Mouse (Mus musculus) limb, embryonic 15.5 days (tissue): ENCODE results near the gene Bnc2. TPM values are rescaled to one million over a fixed set of nuclear protein-coding genes. Genes with fewer than 3 reads are reported as not detected.

ENCODE experiments used
- ATAC-seq: fragments of 200-750 bp; cut with Nextera tagmentation; 2 replicates; pipeline ENCODE4 v1.8.0; 2017; ENCODE audit warnings: low read depth, moderate TSS enrichment; ENCODE audit not compliant: insufficient number of reproducible peaks, low FRiP score, low TSS enrichment
- H3K27ac ChIP-seq: fragments of 300-500 bp; sonication (generic); 2 replicates; pipeline ENCODE4 v1.5.1; 2015; ENCODE audit warnings: moderate library complexity, mild to moderate bottlenecking, inconsistent platforms
- H3K27me3 ChIP-seq: fragments of 300-500 bp; sonication (generic); 2 replicates; pipeline ENCODE4 v1.6.1; 2015; ENCODE audit warnings: inconsistent platforms
- H3K36me3 ChIP-seq: fragments of 300-500 bp; sonication (generic); 2 replicates; pipeline ENCODE4 v1.6.1; 2015; ENCODE audit warnings: inconsistent platforms
- H3K4me1 ChIP-seq: fragments of 300-500 bp; sonication (generic); 2 replicates; pipeline ENCODE4 v1.6.1; 2015; ENCODE audit warnings: inconsistent platforms
- H3K4me2 ChIP-seq: fragments of 300-500 bp; sonication (generic); 2 replicates; pipeline ENCODE4 v1.6.1; 2015; ENCODE audit warnings: mild to moderate bottlenecking, inconsistent platforms
- H3K4me3 ChIP-seq: fragments of 300-500 bp; sonication (generic); 2 replicates; pipeline ENCODE4 v1.5.1; 2015; ENCODE audit warnings: mild to moderate bottlenecking, inconsistent platforms
- H3K9ac ChIP-seq: fragments of 300-500 bp; sonication (generic); 2 replicates; pipeline ENCODE4 v1.6.1; 2015; ENCODE audit warnings: inconsistent platforms
- H3K9me3 ChIP-seq: fragments of 300-500 bp; sonication (generic); 2 replicates; pipeline ENCODE4 v1.6.1; 2016; ENCODE audit warnings: inconsistent platforms
- WGBS: fragments of 180-500 bp; shearing (Covaris S2); methylation state at CpG from one replicate; pipeline ENCODE4 v1.1.7; 2015; 5-methylcytosine and 5-hydroxymethylcytosine counted together
- polyA plus RNA-seq: library from polyadenylated mRNA; unstranded; fragments of >200 nt; fragmentation: Nextera tagmentation; extraction: Ambion mirVana; gene quantifications from 2 replicates; pipeline ENCODE4 v1.2.1, GENCODE M21; 2015

Gene Bnc2
- polyA plus RNA-seq, 1 experiment from 2014 or later, result 24.1 TPM

DNA sequence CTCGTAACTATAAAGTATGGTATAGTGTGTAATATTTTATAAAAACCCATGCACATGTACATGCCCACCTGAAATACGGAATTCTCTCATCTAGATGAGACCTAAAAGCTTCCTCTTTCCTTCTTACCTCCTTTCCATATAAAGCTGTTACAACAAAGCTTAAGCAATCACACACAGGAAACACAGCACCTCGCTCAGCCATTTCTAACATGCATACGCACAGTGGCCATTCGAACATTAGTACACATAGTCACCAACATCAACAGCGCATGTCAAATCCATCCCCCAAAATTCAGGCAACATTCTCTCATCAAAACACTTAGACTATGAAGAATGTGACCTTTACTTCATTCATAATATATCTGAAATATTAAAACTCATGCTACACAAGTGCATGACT lies 176.6 kb downstream of the Bnc2 start:
- WGBS, result 86% methylated on average over 6 of the region's 6 CpGs
- Histone ChIP-seq H3K9ac (no peak overlapping the region), H3K36me3 (no peaks in the 10 kb centered on the region), H3K4me3 (no peak overlapping the region), H3K4me2 (no peak overlapping the region), H3K27me3 (no peaks in the 10 kb centered on the region), H3K9me3 (no peaks in the 10 kb centered on the region), H3K4me1 (peaks cover 25% of the 10 kb centered on the region), H3K27ac (no peak overlapping the region)
- ATAC-seq, result no peak

DNA sequence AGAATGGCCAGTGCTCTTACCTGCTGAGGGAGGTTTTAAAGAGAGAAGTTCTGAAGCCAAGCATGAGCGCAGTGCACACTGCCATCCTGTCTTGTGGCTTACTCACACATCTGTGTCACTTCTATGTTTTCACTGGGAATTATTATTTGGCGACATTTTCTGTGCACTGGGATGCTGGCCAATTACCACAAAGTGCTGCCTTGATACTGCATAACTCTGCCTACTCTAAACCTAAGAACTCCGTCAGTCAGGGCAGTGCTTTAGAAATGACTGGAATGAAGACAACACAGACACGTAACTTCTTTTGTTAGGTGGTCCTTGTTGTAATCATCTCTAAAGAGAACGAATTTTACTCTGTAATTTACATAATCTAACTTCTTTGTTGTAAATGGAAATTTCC lies 186.8 kb downstream of the Bnc2 start:
- ATAC-seq, result no peak
- H3K4me2 ChIP-seq, result no peak overlapping the region
- no peak overlapping the region for H3K27ac ChIP-seq
- H3K9ac ChIP-seq, result no peak overlapping the region
- no peaks in the 10 kb centered on the region for H3K36me3 ChIP-seq
- no peaks in the 10 kb centered on the region for H3K4me1 ChIP-seq
- no peak overlapping the region for H3K4me3 ChIP-seq
- no peaks in the 10 kb centered on the region for H3K27me3 ChIP-seq
- H3K9me3 ChIP-seq, result no peaks in the 10 kb centered on the region
- WGBS, result 52% methylated on average over 5 of the region's 5 CpGs

DNA sequence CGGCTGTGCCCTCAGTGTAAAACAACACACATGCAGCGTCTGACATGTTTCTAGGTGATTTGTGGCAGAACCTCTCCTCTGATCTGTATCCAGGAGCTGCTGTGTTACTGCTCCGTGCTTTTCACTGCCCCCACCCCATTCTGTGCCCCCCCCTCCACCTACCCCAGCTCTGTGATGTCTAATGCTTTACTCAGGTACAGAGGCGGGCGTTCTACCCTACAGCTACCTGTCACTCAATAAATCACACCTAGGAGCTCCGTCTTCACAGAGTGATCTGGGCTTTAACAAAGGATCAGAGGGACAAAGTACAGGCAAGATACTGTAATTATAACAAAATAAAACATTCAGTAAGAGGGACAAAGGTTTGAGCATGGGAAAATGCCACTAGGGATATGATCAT lies 192.4 kb downstream of the Bnc2 start:
- WGBS, result 43% methylated on average over 6 of the region's 6 CpGs
- Histone ChIP-seq H3K27me3 (no peaks in the 10 kb centered on the region), H3K27ac (no peak overlapping the region), H3K9me3 (no peaks in the 10 kb centered on the region), H3K36me3 (no peaks in the 10 kb centered on the region), H3K9ac (no peak overlapping the region), H3K4me2 (no peak overlapping the region), H3K4me1 (no peaks in the 10 kb centered on the region), H3K4me3 (no peak overlapping the region)
- no peak for ATAC-seq

DNA sequence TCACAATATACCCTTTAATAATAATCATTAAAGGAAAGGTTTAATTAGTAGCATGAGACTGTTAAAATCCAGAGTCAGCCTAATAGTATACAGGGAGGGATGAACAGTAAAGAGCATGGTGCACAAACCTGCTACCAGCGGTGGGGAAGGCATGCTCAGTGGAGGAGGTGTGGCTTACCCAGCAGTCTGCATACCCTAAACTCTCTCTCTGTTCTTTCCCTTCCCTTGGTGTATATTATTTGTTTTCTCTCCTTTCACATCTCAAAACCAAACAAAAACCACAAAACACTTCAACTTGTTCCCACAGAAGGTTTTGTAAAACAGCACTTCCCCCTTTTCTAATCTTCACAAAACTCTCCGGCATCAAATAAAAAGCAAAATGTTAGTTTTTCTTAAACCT lies 202.4 kb downstream of the Bnc2 start:
- no peak for ATAC-seq
- Histone ChIP-seq H3K36me3 (no peaks in the 10 kb centered on the region), H3K27ac (no peak overlapping the region), H3K4me1 (0 out of 2 replicates have a peak, but pooled peaks cover 3% of the 10 kb centered on the region), H3K27me3 (no peaks in the 10 kb centered on the region), H3K4me3 (no peak overlapping the region), H3K9me3 (no peaks in the 10 kb centered on the region), H3K4me2 (no peak overlapping the region), H3K9ac (no peak overlapping the region)
- WGBS, result 57% methylated on average over 2 of the region's 2 CpGs

DNA sequence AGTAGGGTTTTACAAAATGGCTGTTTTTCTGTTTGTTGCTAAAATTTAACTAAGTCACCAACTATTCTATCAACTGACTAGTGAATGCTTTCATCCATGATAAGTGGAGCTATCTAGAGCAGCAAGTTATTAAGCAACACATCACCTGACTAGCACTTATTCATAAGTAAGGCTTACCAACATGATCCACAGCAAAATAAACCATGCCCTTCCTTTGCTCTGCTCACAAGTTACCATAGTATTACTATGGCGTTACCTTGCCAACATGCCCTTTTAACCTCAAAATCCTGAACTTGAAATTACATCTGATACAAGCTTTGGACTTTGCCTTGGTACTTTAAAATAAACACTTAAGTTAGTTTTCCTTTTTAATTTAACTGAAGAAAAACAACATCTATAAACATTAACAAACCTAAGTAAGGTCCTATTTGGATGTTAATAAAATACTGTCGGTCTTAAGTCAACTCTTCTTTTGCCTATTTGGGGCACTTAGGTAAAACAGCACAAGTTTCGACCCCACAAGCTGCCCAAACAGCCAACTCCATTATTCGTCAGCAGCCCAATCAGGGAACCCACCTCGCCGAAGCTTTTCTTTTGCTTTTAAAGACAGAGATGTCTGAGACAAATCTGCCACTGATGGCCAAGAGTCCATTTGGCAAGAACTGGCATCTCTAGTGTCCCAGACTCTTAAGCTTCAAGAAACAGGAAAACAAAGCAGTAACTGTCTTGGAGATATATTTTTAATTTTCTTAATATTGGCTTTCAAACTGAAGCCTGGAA lies 204.8 kb downstream of the Bnc2 start:
- Histone ChIP-seq H3K27ac (no peak overlapping the region), H3K9ac (no peak overlapping the region), H3K4me2 (no peak overlapping the region), H3K36me3 (no peaks in the 10 kb centered on the region), H3K9me3 (no peaks in the 10 kb centered on the region), H3K4me1 (0 out of 2 replicates have a peak, but pooled peaks cover 3% of the 10 kb centered on the region), H3K4me3 (no peak overlapping the region), H3K27me3 (no peaks in the 10 kb centered on the region)
- WGBS, result 80% methylated on average over 6 of the region's 6 CpGs
- no peak for ATAC-seq

DNA sequence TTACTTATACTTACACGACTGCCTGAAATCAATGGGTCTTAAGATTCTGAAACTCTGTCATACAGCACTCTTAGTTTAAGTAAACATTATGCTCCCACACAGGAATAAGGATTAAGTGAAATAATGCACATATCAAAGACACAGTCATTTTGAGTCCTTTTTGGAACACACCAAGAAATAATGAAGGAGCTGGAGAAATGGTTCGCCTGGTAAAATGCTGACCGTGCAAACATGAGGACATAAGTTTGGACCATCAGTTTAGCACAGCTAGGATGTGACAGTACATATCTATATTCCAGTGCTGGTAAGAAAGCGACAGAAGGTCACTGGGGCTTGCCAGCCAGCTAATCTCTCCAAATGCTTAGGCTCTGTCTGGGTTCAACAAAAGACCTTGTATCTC lies 205.7 kb downstream of the Bnc2 start:
- H3K4me1 ChIP-seq, result 0 out of 2 replicates have a peak, but pooled peaks cover 3% of the 10 kb centered on the region
- H3K9ac ChIP-seq, result no peak overlapping the region
- H3K27me3 ChIP-seq, result no peaks in the 10 kb centered on the region
- H3K4me2 ChIP-seq, result no peak overlapping the region
- no peak overlapping the region for H3K4me3 ChIP-seq
- H3K9me3 ChIP-seq, result no peaks in the 10 kb centered on the region
- no peak for ATAC-seq
- WGBS, result 88% methylated on average over 4 of the region's 4 CpGs
- no peak overlapping the region for H3K27ac ChIP-seq
- H3K36me3 ChIP-seq, result no peaks in the 10 kb centered on the region

DNA sequence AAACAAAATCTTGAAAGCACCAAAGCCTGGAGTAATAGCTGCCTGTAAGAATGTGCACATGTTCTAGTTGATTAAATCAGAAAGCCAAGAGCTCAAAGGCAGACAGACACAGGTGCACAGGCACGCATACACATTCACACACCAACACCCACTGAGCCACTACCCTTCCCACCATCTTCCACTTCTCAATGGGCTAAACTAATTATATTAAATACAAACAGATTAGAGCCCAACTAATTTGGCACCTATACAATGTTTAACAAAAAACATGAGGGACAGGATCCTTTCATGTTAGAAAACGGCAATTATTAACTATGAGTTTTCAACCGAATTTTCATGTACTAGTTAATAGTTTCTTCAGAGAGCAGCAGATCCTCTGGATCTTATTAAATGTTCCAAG lies 207.4 kb downstream of the Bnc2 start:
- 0 out of 2 replicates have a peak, but pooled peaks cover 3% of the 10 kb centered on the region for H3K4me1 ChIP-seq
- ATAC-seq, result no peak
- H3K9me3 ChIP-seq, result no peaks in the 10 kb centered on the region
- no peak overlapping the region for H3K9ac ChIP-seq
- 44% methylated on average over 3 of the region's 3 CpGs for WGBS
- no peak overlapping the region for H3K4me2 ChIP-seq
- H3K27ac ChIP-seq, result no peak overlapping the region
- no peaks in the 10 kb centered on the region for H3K36me3 ChIP-seq
- H3K4me3 ChIP-seq, result no peak overlapping the region
- H3K27me3 ChIP-seq, result no peaks in the 10 kb centered on the region

DNA sequence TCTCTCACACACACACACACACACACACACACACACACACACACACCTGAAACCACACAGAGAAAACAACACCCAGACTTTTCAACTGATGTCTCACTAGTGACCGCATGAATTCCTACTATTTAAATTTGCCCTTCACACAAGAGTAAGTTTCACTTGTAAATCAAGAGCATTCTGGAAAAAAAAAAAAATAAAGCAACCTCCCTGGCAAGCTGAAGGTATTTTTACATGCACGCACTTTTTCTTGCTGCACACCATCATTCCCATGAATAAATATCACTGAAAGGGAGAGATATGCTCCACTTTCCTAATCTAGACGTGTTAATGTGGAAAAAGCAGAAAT lies 216.9 kb downstream of the Bnc2 start:
- Histone ChIP-seq H3K27me3 (no peaks in the 10 kb centered on the region), H3K9me3 (no peaks in the 10 kb centered on the region), H3K4me3 (no peak overlapping the region), H3K9ac (no peak overlapping the region), H3K27ac (no peak overlapping the region), H3K4me1 (peaks cover 29% of the 10 kb centered on the region), H3K4me2 (no peak overlapping the region), H3K36me3 (no peaks in the 10 kb centered on the region)
- no peak for ATAC-seq
- 49% methylated on average over 3 of the region's 3 CpGs for WGBS

DNA sequence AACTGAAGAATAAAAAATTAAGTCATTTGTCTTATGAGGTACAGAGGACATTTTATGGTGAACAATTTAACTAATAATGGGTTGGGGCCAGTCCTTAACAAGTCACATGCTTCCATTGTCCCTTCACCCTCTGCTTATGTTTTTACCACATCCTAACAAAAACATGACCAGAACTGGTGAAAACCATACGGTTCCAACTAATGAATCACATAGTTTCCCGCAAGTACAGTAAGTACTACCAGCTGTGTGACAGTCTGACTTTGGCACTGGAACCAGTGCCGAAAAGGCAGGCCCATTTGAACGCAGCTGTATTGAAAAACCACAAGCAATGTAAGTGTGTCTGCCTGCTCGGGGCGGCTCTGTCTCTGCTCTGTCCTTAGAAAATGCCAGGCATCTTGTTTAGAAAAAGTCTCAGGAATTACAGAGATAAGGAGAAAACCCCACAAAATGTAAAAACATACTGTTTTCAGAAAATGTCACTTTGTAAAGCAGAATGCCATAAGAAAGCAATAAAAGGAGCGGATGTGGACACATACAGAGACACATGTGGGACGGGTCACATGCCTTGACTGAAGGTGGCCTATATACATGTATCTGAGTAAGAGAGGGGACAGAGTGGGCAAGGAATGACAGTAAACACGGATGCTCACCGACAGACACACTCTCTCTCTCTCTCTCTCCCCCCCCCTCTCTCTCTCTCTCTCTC lies 217.4 kb downstream of the Bnc2 start:
- peak overlapping the region; percentile 65 for H3K27ac ChIP-seq
- H3K4me2 ChIP-seq, result no peak overlapping the region
- WGBS, result 24% methylated on average over 10 of the region's 10 CpGs

DNA sequence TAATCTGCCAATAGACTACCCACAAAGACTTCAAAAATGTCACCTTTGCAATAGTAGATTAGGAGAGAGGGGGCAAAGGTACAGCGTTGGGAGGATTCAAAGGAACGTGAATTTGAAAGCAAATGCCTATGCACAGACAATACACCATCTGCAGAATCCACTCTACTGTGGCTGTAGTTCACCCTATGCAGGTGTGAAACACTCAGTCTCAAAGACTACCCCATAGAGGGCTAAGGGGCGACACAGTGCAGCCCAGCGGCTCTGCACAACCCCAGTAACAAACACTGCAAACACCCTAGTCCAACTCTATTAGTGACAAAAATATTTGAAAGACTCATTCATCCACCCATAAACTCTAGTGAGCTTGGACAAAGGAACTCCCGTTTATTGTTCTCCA lies 218.2 kb downstream of the Bnc2 start:
- H3K4me2 ChIP-seq, result peak overlapping the region; percentile 19; the same call in 1 of the 2 replicates
- no peak overlapping the region for H3K9ac ChIP-seq
- peak overlapping the region; percentile 40; the same call in 1 of the 2 replicates for H3K27ac ChIP-seq
- H3K4me3 ChIP-seq, result no peak overlapping the region
- no peaks in the 10 kb centered on the region for H3K36me3 ChIP-seq
- no peak for ATAC-seq
- H3K4me1 ChIP-seq, result peaks cover 29% of the 10 kb centered on the region
- H3K9me3 ChIP-seq, result no peaks in the 10 kb centered on the region
- WGBS, result 40% methylated on average over 5 of the region's 5 CpGs
- H3K27me3 ChIP-seq, result no peaks in the 10 kb centered on the region

More for the DNA sequence above, 217.4 kb downstream of the Bnc2 start:
- Histone ChIP-seq H3K4me3 (no peak overlapping the region), H3K27me3 (no peaks in the 10 kb centered on the region), H3K9ac (no peak overlapping the region), H3K9me3 (no peaks in the 10 kb centered on the region), H3K4me1 (peaks cover 29% of the 10 kb centered on the region), H3K36me3 (no peaks in the 10 kb centered on the region)
- no peak for ATAC-seq

DNA sequence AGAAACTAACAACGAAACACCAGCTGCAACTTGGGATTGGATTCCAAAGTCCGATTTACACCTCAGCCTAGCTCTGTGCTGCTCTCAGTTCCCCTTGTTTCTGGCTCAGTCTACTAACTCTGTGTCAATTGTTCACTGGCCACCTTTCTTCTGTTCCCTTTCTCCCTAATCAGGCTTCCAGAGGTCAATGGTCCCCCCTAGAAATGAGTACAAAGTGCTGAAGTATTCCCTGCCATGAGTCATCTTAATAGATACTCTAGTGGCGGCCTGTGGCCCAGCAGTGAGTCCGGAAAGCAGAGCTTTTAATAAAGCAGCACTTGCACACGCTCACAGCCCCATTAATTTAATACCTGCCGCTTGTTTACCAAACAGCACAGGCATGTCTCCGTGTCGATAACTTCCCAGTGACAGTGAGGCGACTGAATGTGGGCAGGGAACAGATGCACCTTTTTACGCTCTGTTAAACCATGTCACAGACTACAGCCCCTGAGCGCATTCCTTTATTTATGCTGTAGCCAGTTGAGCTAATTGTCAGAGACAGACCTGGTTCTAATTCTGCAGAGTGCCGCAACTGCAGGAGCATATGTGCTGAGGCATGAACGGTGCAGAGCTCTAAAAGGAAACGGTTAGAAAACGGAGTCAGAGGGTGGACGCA lies 218.8 kb downstream of the Bnc2 start:
- no peak overlapping the region for H3K4me3 ChIP-seq
- no peak overlapping the region for H3K9ac ChIP-seq
- WGBS, result 30% methylated on average over 16 of the region's 16 CpGs
- H3K9me3 ChIP-seq, result no peaks in the 10 kb centered on the region
- H3K36me3 ChIP-seq, result no peaks in the 10 kb centered on the region
- H3K27me3 ChIP-seq, result no peaks in the 10 kb centered on the region
- H3K4me1 ChIP-seq, result peaks cover 29% of the 10 kb centered on the region
- H3K27ac ChIP-seq, result peak overlapping the region; percentile 40; the same call in 1 of the 2 replicates
- peak overlapping the region; percentile 19; the same call in 1 of the 2 replicates for H3K4me2 ChIP-seq
- no peak for ATAC-seq

DNA sequence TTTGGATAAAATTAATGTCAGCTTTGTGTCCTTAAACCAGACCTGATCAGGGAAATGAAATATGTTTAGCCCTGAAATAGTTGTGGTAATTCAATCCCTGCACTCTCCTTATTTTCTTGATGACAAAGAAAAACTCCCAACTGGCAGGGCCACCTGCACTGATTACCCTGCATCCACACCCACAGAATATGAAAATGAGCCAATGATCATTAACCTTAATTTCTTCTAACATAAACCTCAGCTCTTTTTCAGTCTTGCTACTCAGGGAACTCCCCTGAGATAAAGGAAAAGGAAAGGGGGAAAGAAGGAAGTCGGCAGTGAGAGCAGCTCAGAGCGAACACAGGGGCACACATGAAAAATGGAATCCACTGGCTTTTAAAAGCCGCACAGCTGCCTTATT lies 220.6 kb downstream of the Bnc2 start:
- Histone ChIP-seq H3K4me2 (no peak overlapping the region), H3K9me3 (no peaks in the 10 kb centered on the region), H3K36me3 (no peaks in the 10 kb centered on the region), H3K27ac (no peak overlapping the region), H3K4me3 (no peak overlapping the region), H3K9ac (no peak overlapping the region), H3K27me3 (no peaks in the 10 kb centered on the region), H3K4me1 (peaks cover 29% of the 10 kb centered on the region)
- WGBS, result 35% methylated on average over 3 of the region's 3 CpGs
- no peak for ATAC-seq
